Mouse (Mus musculus) right cerebral cortex, adult 18-20 months (tissue): ENCODE results near the gene Ccdc155.
"Not testable (repeated sequence)": the region's sequence is repeated elsewhere in the genome, so short reads cannot be mapped to it uniquely, and the experiment has no call there.

Experiments
- DNase-seq: peaks from one replicate; pipeline ENCODE4 v3.0.0; 2022; ENCODE audit warnings: mixed read lengths

The Ccdc155 gene

GRCm38 (mm10) chr7:45162551-45162950 lies 42.1 kb downstream of the Ccdc155 start:
- DNase-seq: no peak

- DNase-seq: peak; percentile 94
These were observed 42.8 kb downstream of the Ccdc155 start for GRCm38 (mm10) chr7:45161612-45162473.

- no peak for DNase-seq
These were observed 43.8 kb downstream of the Ccdc155 start for GRCm38 (mm10) chr7:45160866-45161265.

GRCm38 (mm10) chr7:45160316-45160800 lies 44.3 kb downstream of the Ccdc155 start:
- no peak for DNase-seq

GRCm38 (mm10) chr7:45158991-45159390 lies 45.7 kb downstream of the Ccdc155 start:
- DNase-seq: no peak

- DNase-seq: peak; percentile 75
These were observed 47.2 kb downstream of the Ccdc155 start for GRCm38 (mm10) chr7:45157459-45157858.

GRCm38 (mm10) chr7:45156206-45156605 lies 48.5 kb downstream of the Ccdc155 start:
- no peak for DNase-seq

- DNase-seq: no peak
These were observed 49.1 kb downstream of the Ccdc155 start for GRCm38 (mm10) chr7:45155590-45155989.

GRCm38 (mm10) chr7:45154993-45155514 lies 49.6 kb downstream of the Ccdc155 start:
- DNase-seq: no peak

- DNase-seq: peak; percentile 97
These were observed 50.3 kb downstream of the Ccdc155 start, which contains the start of the genes Pih1d1 and Aldh16a1 for GRCm38 (mm10) chr7:45154096-45154992. Gene Pih1d1, plus strand, starts transcription at chr7:45154303. Gene Aldh16a1, minus strand, starts transcription at chr7:45154584.

- DNase-seq: no peak
These were observed 51.1 kb downstream of the Ccdc155 start for GRCm38 (mm10) chr7:45153586-45153985.

- not testable (repeated sequence) for DNase-seq
These were observed 51.6 kb downstream of the Ccdc155 start for GRCm38 (mm10) chr7:45153052-45153451.

GRCm38 (mm10) chr7:45151303-45151702 lies 53.4 kb downstream of the Ccdc155 start:
- DNase-seq: no peak

- no peak for DNase-seq
These were observed 54.4 kb downstream of the Ccdc155 start for GRCm38 (mm10) chr7:45150321-45150720.

GRCm38 (mm10) chr7:45149545-45149944 lies 55.1 kb downstream of the Ccdc155 start:
- no peak for DNase-seq

GRCm38 (mm10) chr7:45148534-45149098 lies 56.1 kb downstream of the Ccdc155 start:
- no peak for DNase-seq

- no peak for DNase-seq
These were observed 56.8 kb downstream of the Ccdc155 start for GRCm38 (mm10) chr7:45147899-45148298.

- no peak for DNase-seq
These were observed 57.4 kb downstream of the Ccdc155 start for GRCm38 (mm10) chr7:45147267-45147666.

- DNase-seq: no peak
These were observed 59.2 kb downstream of the Ccdc155 start for GRCm38 (mm10) chr7:45145460-45145859.

- no peak for DNase-seq
These were observed 60.1 kb downstream of the Ccdc155 start for GRCm38 (mm10) chr7:45144368-45145174.

GRCm38 (mm10) chr7:45141914-45142313 lies 62.8 kb downstream of the Ccdc155 start:
- DNase-seq: no peak

- DNase-seq: no peak
These were observed 63.4 kb downstream of the Ccdc155 start for GRCm38 (mm10) chr7:45141319-45141718.
